Mouse (Mus musculus) stomach, postnatal 0 days (tissue): ENCODE results near the gene Mvb12a. TPM values are rescaled to one million over a fixed set of nuclear protein-coding genes. Genes with fewer than 3 reads are reported as not detected.

Source experiments
- ATAC-seq: fragments of 200-750 bp; cut with Nextera tagmentation; 2 replicates; pipeline ENCODE4 v1.8.0; 2017; ENCODE audit not compliant: low FRiP score, low TSS enrichment
- DNase-seq: peaks from one replicate; pipeline ENCODE4 v3.0.0-alpha.2; 2016; ENCODE audit warnings: low spot score
- H3K27ac ChIP-seq: fragments of 300-500 bp; sonication (generic); replicated peaks from 2 replicates; pipeline ENCODE4 v1.5.1; 2014; ENCODE audit warnings: mild to moderate bottlenecking, control low read depth
- H3K27me3 ChIP-seq: fragments of 300-500 bp; sonication (generic); 2 replicates; pipeline ENCODE4 v1.6.1; 2014; ENCODE audit warnings: low read length; ENCODE audit not compliant: control insufficient read depth, insufficient read depth
- H3K36me3 ChIP-seq: fragments of 300-500 bp; sonication (generic); 2 replicates; pipeline ENCODE4 v1.6.1; 2014; ENCODE audit warnings: low read length, mixed read lengths; ENCODE audit not compliant: control insufficient read depth, insufficient read depth
- H3K4me1 ChIP-seq: fragments of 300-500 bp; sonication (generic); replicated peaks from 2 replicates; pipeline ENCODE4 v1.6.1; 2014; ENCODE audit warnings: antibody characterized with exemption; ENCODE audit not compliant: control insufficient read depth, insufficient read depth
- H3K4me2 ChIP-seq: fragments of 300-500 bp; sonication (generic); replicated peaks from 2 replicates; pipeline ENCODE4 v1.6.1; 2014; ENCODE audit warnings: low read depth, mild to moderate bottlenecking, control low read depth, moderate library complexity
- H3K4me3 ChIP-seq: fragments of 300-500 bp; sonication (generic); 2 replicates; pipeline ENCODE4 v1.5.1; 2014; ENCODE audit warnings: low read depth, low read length, control low read depth
- H3K9ac ChIP-seq: fragments of 300-500 bp; sonication (generic); 2 replicates; pipeline ENCODE4 v1.6.1; 2014; ENCODE audit warnings: mild to moderate bottlenecking, low read length, control low read depth, mixed read lengths
- H3K9me3 ChIP-seq: fragments of 300-500 bp; sonication (generic); 2 replicates; pipeline ENCODE4 v1.6.1; 2016; ENCODE audit warnings: low read length; ENCODE audit not compliant: control insufficient read depth
- CTCF ChIP-seq: IDR thresholded peaks from 2 replicates; pipeline ENCODE4 v1.5.1; 2016; ENCODE audit warnings: antibody characterized with exemption, low read depth, mild to moderate bottlenecking, moderate library complexity
- EP300 ChIP-seq: optimal IDR thresholded peaks from 2 replicates; pipeline ENCODE3; 2016; ENCODE audit warnings: antibody characterized with exemption
- WGBS: fragments of 180-500 bp; shearing (Covaris S2); extraction: QIAGEN DNeasy Blood & Tissue Kit; methylation state at CpG from one replicate; pipeline ENCODE4 v1.1.7; 2014; 5-methylcytosine and 5-hydroxymethylcytosine counted together
- polyA plus RNA-seq: library from polyadenylated mRNA; unstranded; fragments of >200 nt; fragmentation: Nextera tagmentation; extraction: Ambion mirVana; gene quantifications from 2 replicates; pipeline ENCODE4 v1.2.1, GENCODE M21; 2015

Gene Mvb12a
- polyA plus RNA-seq, 1 experiment from 2014 or later = 103 TPM

DNA sequence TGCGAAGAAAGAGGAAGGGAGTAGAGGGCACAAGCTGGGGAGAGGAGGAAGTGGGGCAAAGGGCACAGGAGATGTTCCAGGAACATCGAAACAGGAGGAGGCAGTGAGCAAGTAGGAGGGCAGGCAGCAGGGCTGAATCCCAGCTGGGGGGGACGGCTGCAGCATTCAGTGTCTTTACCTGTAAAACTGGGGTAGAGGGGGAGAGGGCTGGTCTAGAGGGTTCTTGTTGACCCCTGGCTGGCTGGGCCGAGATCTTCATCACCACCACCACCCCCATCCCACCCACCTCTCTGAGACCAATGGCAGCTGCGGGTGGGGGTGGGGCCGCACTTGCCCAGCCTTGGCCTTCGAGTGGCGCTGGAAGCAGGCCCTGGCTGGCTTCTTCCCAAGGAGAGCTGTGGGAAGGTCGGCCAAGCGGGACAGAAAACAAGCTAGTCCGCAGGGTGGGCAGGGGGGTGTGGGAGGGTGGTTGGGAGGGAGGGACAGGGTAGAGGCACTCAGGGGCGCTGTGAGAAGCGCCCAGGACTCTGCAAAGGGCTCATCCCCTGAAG is 25.7 kb downstream of the Mvb12a start, which contains the start of gene Slc27a1:
Slc27a1 (plus strand) TSS at position 496 of the 551 bp plus-strand sequence.
- TF ChIP-seq EP300 (no peak), CTCF (no peak)
- Histone ChIP-seq H3K27ac (peak within 1 kb of the TSS; percentile 93), H3K27me3 (no peaks in the 10 kb centered on the region), H3K9me3 (no peaks in the 10 kb centered on the region), H3K4me1 (peaks cover 4% of the 10 kb centered on the region; the same call in 1 of the 2 replicates), H3K36me3 (no peaks in the 10 kb centered on the region), H3K4me2 (peak within 1 kb of the TSS; percentile 81), H3K4me3 (peak within 1 kb of the TSS; percentile 60), H3K9ac (peak within 1 kb of the TSS; percentile 56)
- DNase-seq = peak; percentile 45
- WGBS = 21% methylated on average over 13 of the region's 13 CpGs
- no peak for ATAC-seq

- ATAC-seq (no peak), DNase-seq (no peak)
- no peaks in the 10 kb centered on the region for H3K9me3 ChIP-seq
- TF ChIP-seq EP300 (no peak), CTCF (no peak)
- peak overlapping the region; percentile 81 for H3K4me2 ChIP-seq
- WGBS = 26% methylated on average over 6 of the region's 6 CpGs
- no peaks in the 10 kb centered on the region for H3K27me3 ChIP-seq
- H3K36me3 ChIP-seq = no peaks in the 10 kb centered on the region
- H3K27ac ChIP-seq = peak overlapping the region; percentile 93
- peaks cover 4% of the 10 kb centered on the region; the same call in 1 of the 2 replicates for H3K4me1 ChIP-seq
- H3K9ac ChIP-seq = no peak overlapping the region; the same call in 1 of the 2 replicates
- peak overlapping the region; percentile 60; the same call in 1 of the 2 replicates for H3K4me3 ChIP-seq
Measured at GRCm38 (mm10) chr8:71568941-71569340, 26.2 kb downstream of the Mvb12a start.

DNA sequence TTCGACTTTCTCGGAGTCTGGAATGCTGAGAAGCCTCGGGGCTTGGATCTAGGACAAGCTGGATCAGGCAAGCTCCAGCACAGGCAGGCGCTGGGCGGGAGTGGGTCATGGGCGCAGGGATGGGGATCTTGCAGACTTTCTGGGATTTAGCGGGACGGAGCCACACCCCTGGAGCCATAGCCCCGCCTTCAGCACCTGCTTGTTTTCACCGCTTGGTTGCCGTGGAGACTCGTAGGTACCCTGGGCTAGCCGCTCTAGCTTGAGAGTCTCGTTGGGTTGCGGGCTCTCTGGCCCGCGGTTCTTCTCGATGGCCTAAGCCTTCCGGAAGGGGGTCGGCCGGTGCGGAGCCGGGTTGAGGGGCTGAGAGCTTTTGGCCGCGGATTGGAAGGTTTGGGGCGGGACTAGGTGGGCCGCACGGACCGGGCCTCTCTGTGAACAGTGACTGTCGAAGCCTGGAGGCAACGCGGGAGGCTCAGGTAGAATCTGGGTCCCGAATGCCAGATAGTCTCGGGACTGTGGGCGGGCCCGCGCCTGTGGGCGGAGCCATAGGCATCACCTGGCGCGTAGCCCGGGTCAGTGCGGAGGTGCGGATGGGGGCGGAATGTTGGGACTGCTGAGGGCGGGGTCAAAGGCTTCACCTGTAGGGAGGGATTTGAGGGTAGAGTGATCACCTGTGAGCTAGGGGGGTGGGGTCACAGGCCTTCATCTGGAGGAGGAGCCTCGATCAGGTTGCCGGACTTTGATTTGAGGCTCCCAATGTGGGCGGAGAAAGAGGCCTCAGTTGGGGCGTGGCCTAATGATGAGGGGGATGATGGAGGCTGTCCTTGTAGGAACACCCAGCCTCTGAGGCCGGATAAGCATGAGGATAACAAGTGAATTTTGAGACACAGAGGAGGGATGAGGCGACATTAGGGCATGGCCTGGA is 26.9 kb downstream of the Mvb12a start:
- H3K9ac ChIP-seq = peak overlapping the region; percentile 60
- TF ChIP-seq EP300 (no peak), CTCF (0 out of 2 replicates have a peak, but pooled peaks have one; percentile 1)
- under 1% methylated on average over 48 of the region's 51 CpGs for WGBS

DNA sequence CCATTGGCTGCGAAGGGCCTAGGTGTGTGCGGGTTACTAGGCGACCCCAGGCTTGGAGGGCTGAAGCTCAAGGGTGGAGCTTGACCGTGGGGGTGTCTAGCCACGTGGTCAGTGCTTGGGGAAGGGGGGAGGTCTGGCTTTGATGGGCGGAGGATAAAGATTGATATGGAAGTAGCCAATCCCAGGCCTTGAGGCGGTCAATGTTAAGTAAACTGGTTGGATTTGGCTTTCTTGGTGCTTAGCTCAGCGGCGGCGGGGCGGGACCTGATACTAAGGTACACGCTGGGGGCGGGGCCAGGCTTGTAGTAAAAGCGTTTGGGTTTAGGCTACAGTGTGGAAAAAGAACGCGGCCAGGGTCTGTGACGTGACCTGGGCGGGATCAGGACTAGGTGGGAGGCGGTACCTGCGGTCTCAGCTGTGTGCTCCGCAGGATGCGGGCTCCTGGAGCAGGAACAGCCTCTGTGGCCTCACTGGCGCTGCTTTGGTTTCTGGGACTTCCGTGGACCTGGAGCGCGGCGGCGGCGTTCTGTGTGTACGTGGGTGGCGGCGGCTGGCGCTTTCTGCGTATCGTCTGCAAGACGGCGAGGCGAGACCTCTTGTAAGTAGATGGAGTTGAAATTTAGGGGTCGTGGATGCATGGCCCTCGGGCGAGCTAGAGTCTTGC is 27.7 kb downstream of the Mvb12a start:
- under 1% methylated on average over 41 of the region's 41 CpGs for WGBS
- H3K27me3 ChIP-seq = no peaks in the 10 kb centered on the region
- H3K9me3 ChIP-seq = no peaks in the 10 kb centered on the region
- peak overlapping the region; percentile 60 for H3K4me3 ChIP-seq
- H3K27ac ChIP-seq = peak overlapping the region; percentile 93
- ATAC-seq (peak; percentile 90), DNase-seq (peak; percentile 99)
- peaks cover 4% of the 10 kb centered on the region; the same call in 1 of the 2 replicates for H3K4me1 ChIP-seq
- peak overlapping the region; percentile 81 for H3K4me2 ChIP-seq
- H3K9ac ChIP-seq = peak overlapping the region; percentile 60
- no peaks in the 10 kb centered on the region for H3K36me3 ChIP-seq
- no peak for TF ChIP-seq EP300
- TF ChIP-seq CTCF = peak; percentile 29; the same call in 1 of the 2 replicates

More for the DNA sequence above, 26.9 kb downstream of the Mvb12a start:
- H3K9me3 ChIP-seq = no peaks in the 10 kb centered on the region
- peak overlapping the region; percentile 93 for H3K27ac ChIP-seq
- H3K27me3 ChIP-seq = no peaks in the 10 kb centered on the region
- ATAC-seq (peak; percentile 82), DNase-seq (peak; percentile 97)
- peaks cover 4% of the 10 kb centered on the region; the same call in 1 of the 2 replicates for H3K4me1 ChIP-seq
- peak overlapping the region; percentile 60 for H3K4me3 ChIP-seq
- no peaks in the 10 kb centered on the region for H3K36me3 ChIP-seq
- peak overlapping the region; percentile 81 for H3K4me2 ChIP-seq

- WGBS = 67% methylated on average over 2 of the region's 2 CpGs
- Histone ChIP-seq H3K27me3 (no peaks in the 10 kb centered on the region), H3K4me3 (no peak overlapping the region), H3K9ac (no peak overlapping the region), H3K9me3 (no peaks in the 10 kb centered on the region), H3K36me3 (no peaks in the 10 kb centered on the region), H3K27ac (peak overlapping the region; percentile 56), H3K4me1 (peaks cover 4% of the 10 kb centered on the region; the same call in 1 of the 2 replicates), H3K4me2 (no peak overlapping the region)
- TF ChIP-seq CTCF = peak; percentile 38; the same call in 1 of the 2 replicates
- no peak for TF ChIP-seq EP300
- ATAC-seq (no peak), DNase-seq (no peak)
Measured at GRCm38 (mm10) chr8:71572077-71572476, 29.4 kb downstream of the Mvb12a start.
